Mouse (Mus musculus) CH12.LX (cell line): ENCODE data around the gene S100a2. TPM values are rescaled to one million over a fixed set of nuclear protein-coding genes. Genes with fewer than 3 reads are reported as not detected.

Experiments used
- DNase-seq: peaks from one replicate; pipeline ENCODE4 v3.0.0-alpha.2; 2013; ENCODE audit errors: extremely low read depth
- H3K27ac ChIP-seq: 2 replicates; pipeline ENCODE4 v1.5.1; 2012; ENCODE audit warnings: low read depth, mild to moderate bottlenecking, control low read depth, moderate library complexity; ENCODE audit not compliant: insufficient read depth
- H3K27me3 ChIP-seq: replicated peaks from 2 replicates; pipeline ENCODE3; 2012; ENCODE audit warnings: inconsistent platforms
- H3K36me3 ChIP-seq, 2 experiments: replicated peaks in 1 of 2; 2 replicates each; pipeline versions ENCODE3 to v1.6.1; 2012; ENCODE audit warnings: inconsistent platforms in 1 of 2, low read length in 1 of 2, mild to moderate bottlenecking in 1 of 2, mixed read lengths in 1 of 2, moderate library complexity in 1 of 2; ENCODE audit not compliant: control insufficient read depth in 1 of 2, insufficient read depth in 1 of 2
- H3K4me1 ChIP-seq, 2 experiments: 2 replicates each; pipeline ENCODE4 v1.6.1; 2012; ENCODE audit warnings: inconsistent platforms in 1 of 2, moderate library complexity in 1 of 2; ENCODE audit not compliant: insufficient read depth in 2 of 2, control insufficient read depth in 1 of 2
- H3K4me2 ChIP-seq: 2 replicates; pipeline ENCODE4 v1.6.1; 2012; ENCODE audit warnings: low read depth, mild to moderate bottlenecking, control low read depth; ENCODE audit not compliant: poor library complexity, insufficient read depth, severe bottlenecking
- H3K4me3 ChIP-seq, 3 experiments: fragments of 150-350 bp in 1 of 3; sonication (generic) in 1 of 3; replicated peaks in 1 of 3; 2 replicates each; pipeline versions ENCODE3 to v1.5.1; 2011 to 2012; ENCODE audit warnings: low read depth in 2 of 3, low read length in 2 of 3, mild to moderate bottlenecking in 2 of 3, moderate library complexity in 2 of 3, control low read depth in 1 of 3, improper control_type of control experiment in 1 of 3, inconsistent platforms in 1 of 3, mixed read lengths in 1 of 3; ENCODE audit not compliant: poor library complexity in 1 of 3
- H3K79me2 ChIP-seq: replicated peaks from 2 replicates; pipeline ENCODE4 v1.6.1; 2012; ENCODE audit warnings: mild to moderate bottlenecking, moderate library complexity; ENCODE audit not compliant: control insufficient read depth, poor library complexity, insufficient read depth, severe bottlenecking; ENCODE audit errors: extremely low read depth
- H3K9ac ChIP-seq: 2 replicates; pipeline ENCODE4 v1.6.1; 2012; ENCODE audit warnings: low read depth, mild to moderate bottlenecking, control low read depth, moderate library complexity; ENCODE audit not compliant: insufficient read depth
- H3K9me3 ChIP-seq: replicated peaks from 2 replicates; pipeline ENCODE3; 2012; ENCODE audit warnings: low read length, inconsistent platforms, mixed read lengths
- CHD1 ChIP-seq: IDR thresholded peaks from 2 replicates; pipeline ENCODE4 v1.6.1; 2012; ENCODE audit warnings: low read depth, low read length, improper control_type of control experiment, inconsistent platforms
- CTCF ChIP-seq, 2 experiments: IDR thresholded peaks in 1 of 2; conservative IDR thresholded peaks in 1 of 2; 2 replicates each; pipeline ENCODE4 v1.5.1; 2011 to 2012; ENCODE audit warnings: low read depth in 2 of 2, low read length in 2 of 2, improper control_type of control experiment in 1 of 2, inconsistent platforms in 1 of 2, mild to moderate bottlenecking in 1 of 2, moderate library complexity in 1 of 2
- ELF1 ChIP-seq: IDR thresholded peaks from 2 replicates; pipeline ENCODE4 v1.6.1; 2014; ENCODE audit warnings: low read depth, mild to moderate bottlenecking, inconsistent platforms, low read length, improper control_type of control experiment
- EP300 ChIP-seq: IDR thresholded peaks from 2 replicates; pipeline ENCODE4 v1.6.1; 2011; ENCODE audit warnings: low read length, improper control_type of control experiment
- ETS1 ChIP-seq: conservative IDR thresholded peaks from 2 replicates; pipeline ENCODE4 v1.6.1; 2012; ENCODE audit warnings: low read depth, mild to moderate bottlenecking, inconsistent platforms, low read length, improper control_type of control experiment, moderate library complexity
- GABPA ChIP-seq: IDR thresholded peaks from 2 replicates; pipeline ENCODE4 v1.6.1; 2012; ENCODE audit warnings: low read depth, low read length, improper control_type of control experiment, inconsistent platforms; ENCODE audit not compliant: insufficient replicate concordance
- HCFC1 ChIP-seq: IDR thresholded peaks from 2 replicates; pipeline ENCODE4 v1.6.1; 2012; ENCODE audit warnings: low read depth, mild to moderate bottlenecking, inconsistent platforms, low read length, improper control_type of control experiment
- KAT2A ChIP-seq: IDR thresholded peaks from 2 replicates; pipeline ENCODE4 v1.6.1; 2012; ENCODE audit warnings: low read length, improper control_type of control experiment, inconsistent platforms; ENCODE audit not compliant: insufficient replicate concordance
- MAFK ChIP-seq: IDR thresholded peaks from 2 replicates; pipeline ENCODE4 v1.6.1; 2011; ENCODE audit warnings: low read length, improper control_type of control experiment; ENCODE audit not compliant: insufficient replicate concordance
- MAX ChIP-seq: IDR thresholded peaks from 2 replicates; pipeline ENCODE4 v1.6.1; 2011; ENCODE audit warnings: low read length, improper control_type of control experiment
- MEF2A ChIP-seq: IDR thresholded peaks from 2 replicates; pipeline ENCODE4 v1.6.1; 2014; ENCODE audit warnings: low read depth, mild to moderate bottlenecking, inconsistent platforms, low read length, improper control_type of control experiment, borderline replicate concordance
- MYC ChIP-seq: IDR thresholded peaks from 2 replicates; pipeline ENCODE4 v1.6.1; 2011; ENCODE audit warnings: low read depth, mild to moderate bottlenecking, improper control_type of control experiment, low read length
- NELFE ChIP-seq: IDR thresholded peaks from 2 replicates; pipeline ENCODE4 v1.6.1; 2011; ENCODE audit warnings: low read depth, low read length, improper control_type of control experiment
- POLR2A ChIP-seq: IDR thresholded peaks from 2 replicates; pipeline ENCODE4 v1.6.1; 2011; ENCODE audit warnings: low read depth, mild to moderate bottlenecking, improper control_type of control experiment, low read length
- POLR2AphosphoS2 ChIP-seq: IDR thresholded peaks from 2 replicates; pipeline ENCODE4 v1.6.1; 2011; ENCODE audit warnings: low read depth, low read length, improper control_type of control experiment
- SIN3A ChIP-seq: IDR thresholded peaks from 2 replicates; pipeline ENCODE4 v1.6.1; 2012; ENCODE audit warnings: low read length, improper control_type of control experiment, inconsistent platforms
- SMC3 ChIP-seq: IDR thresholded peaks from 2 replicates; pipeline ENCODE4 v1.6.1; 2011; ENCODE audit warnings: low read depth, low read length, improper control_type of control experiment
- TBP ChIP-seq: conservative IDR thresholded peaks from 2 replicates; pipeline ENCODE4 v1.6.1; 2011; ENCODE audit warnings: low read depth, low read length, improper control_type of control experiment
- TCF12 ChIP-seq: IDR thresholded peaks from 2 replicates; pipeline ENCODE4 v1.6.1; 2014; ENCODE audit warnings: low read depth, mild to moderate bottlenecking, inconsistent platforms, low read length, improper control_type of control experiment
- USF1 ChIP-seq: IDR thresholded peaks from 2 replicates; pipeline ENCODE4 v1.6.1; 2014; ENCODE audit warnings: low read depth, mild to moderate bottlenecking, inconsistent platforms, low read length, improper control_type of control experiment
- ZC3H11A ChIP-seq: IDR thresholded peaks from 2 replicates; pipeline ENCODE4 v1.6.1; 2012; ENCODE audit warnings: low read depth, mild to moderate bottlenecking, inconsistent platforms, low read length, improper control_type of control experiment
- ZKSCAN1 ChIP-seq: IDR thresholded peaks from 2 replicates; pipeline ENCODE4 v1.6.1; 2012; ENCODE audit warnings: low read depth, inconsistent platforms, low read length, improper control_type of control experiment, borderline replicate concordance
- ZNF384 ChIP-seq: IDR thresholded peaks from 2 replicates; pipeline ENCODE4 v1.6.1; 2012; ENCODE audit warnings: low read depth, low read length, improper control_type of control experiment, inconsistent platforms
- dilution Hi-C: fragments of 300-500 bp; cut with MboI; formaldehyde crosslinking; loops from 2 replicates; pipeline ENCODE4 v1.14.3; 2020; ENCODE audit warnings: low sequenced_read_pairs; ENCODE audit not compliant: extremely low pct_unique_long_range_greater_than_20kb, extremely low pct_ligation_motif_present
- in situ Hi-C: fragments of 300-500 bp; cut with MboI; formaldehyde crosslinking; loops from 3 replicates; pipeline ENCODE4 v1.14.3; 2019; ENCODE audit warnings: low sequenced_read_pairs, low pct_ligation_motif_present, low pct_unique_long_range_greater_than_20kb, mixed read lengths
- polyA plus RNA-seq: library from polyadenylated mRNA; unstranded; fragments of >175 nt; gene quantifications from 2 replicates; pipeline ENCODE4 v1.2.1, GENCODE M21; 2012; ENCODE audit warnings: low read depth; ENCODE audit not compliant: insufficient read length
- total RNA-seq, 2 experiments: library from RNA; depleted of rRNA; stranded (reverse); fragments of 300-350 nt in 1 of 2; fragments of >200 nt in 1 of 2; gene quantifications; 2 replicates each; pipeline ENCODE4 v1.2.3; 2012 to 2014

Gene S100a2
- total and polyA plus RNA-seq, 3 experiments, result not detected

- no peaks in the 10 kb centered on the region for H3K79me2 ChIP-seq
- H3K4me3 ChIP-seq, result no peak overlapping the region
- H3K9ac ChIP-seq, result no peak overlapping the region
- H3K9me3 ChIP-seq, result no peaks in the 10 kb centered on the region
- no peaks in the 10 kb centered on the region for H3K36me3 ChIP-seq
- H3K4me2 ChIP-seq, result no peak overlapping the region
- no peak for DNase-seq
- dilution Hi-C loops, result no loop called here
- in situ Hi-C loops, result no loop called here
- H3K4me1 ChIP-seq, result no peaks in the 10 kb centered on the region
- H3K27me3 ChIP-seq, result peaks cover 20% of the 10 kb centered on the region
- H3K27ac ChIP-seq, result no peak overlapping the region
- TF ChIP-seq ZC3H11A (no peak), POLR2A (no peak), SMC3 (no peak), CTCF (conservative IDR thresholded peaks at IDR 0.05 in 1 of 2, IDR thresholded peaks at IDR 0.05 in 1 of 2; ENCODE audit: low read depth in 2 of 2, low read length in 2 of 2) (no peak), MAX (no peak), CHD1 (no peak), MYC (no peak)
Measured at GRCm38 (mm10) chr3:90555954-90556353, 34.1 kb upstream of the S100a2 start.

GRCm38 (mm10) chr3:90560008-90560628, 29.9 kb upstream of the S100a2 start, which contains the start of gene S100a3:
Gene S100a3 (plus strand): TSS chr3:90560578.
- no peak for TF ChIP-seq TBP
- TF ChIP-seq POLR2AphosphoS2, result no peak
- no peak for TF ChIP-seq GABPA
- TF ChIP-seq MEF2A, result no peak
- no peak for TF ChIP-seq MAFK
- no peak for TF ChIP-seq SIN3A
- no peak for TF ChIP-seq ELF1
- no peak for TF ChIP-seq POLR2A
- no peak for TF ChIP-seq ZKSCAN1
- no peak for TF ChIP-seq HCFC1
- TF ChIP-seq MYC, result no peak
- no peak for TF ChIP-seq EP300
- no peak for TF ChIP-seq TCF12
- no peak for TF ChIP-seq CTCF (conservative IDR thresholded peaks at IDR 0.05 in 1 of 2, IDR thresholded peaks at IDR 0.05 in 1 of 2; ENCODE audit: low read depth in 2 of 2, low read length in 2 of 2)
- TF ChIP-seq ZNF384, result no peak
- TF ChIP-seq ETS1, result no peak
- TF ChIP-seq KAT2A, result no peak
- TF ChIP-seq USF1, result no peak
- no peak for TF ChIP-seq NELFE
- no peak for TF ChIP-seq CHD1
- in situ Hi-C loops, result no loop called here
- H3K4me2 ChIP-seq, result no peak within 1 kb of the TSS

More at GRCm38 (mm10) chr3:90560008-90560628, 29.9 kb upstream of the S100a2 start, which contains the start of gene S100a3:
- Histone ChIP-seq H3K27ac (no peak within 1 kb of the TSS), H3K4me1 (no peaks in the 10 kb centered on the region), H3K4me3 (no peak within 1 kb of the TSS), H3K9me3 (no peaks in the 10 kb centered on the region), H3K9ac (no peak within 1 kb of the TSS), H3K79me2 (no peaks in the 10 kb centered on the region), H3K27me3 (peaks cover 42% of the 10 kb centered on the region), H3K36me3 (no peaks in the 10 kb centered on the region)
- dilution Hi-C loops, result no loop called here
- no peak for DNase-seq
